Mouse (Mus musculus): ENCODE results near the gene Klhl26. TPM values are rescaled to one million over a fixed set of nuclear protein-coding genes. Genes with fewer than 3 reads are reported as not detected.

Klhl26 gene
- polyA plus RNA-seq, 1 experiment from 2014 or later: 35.0 TPM

DNA sequence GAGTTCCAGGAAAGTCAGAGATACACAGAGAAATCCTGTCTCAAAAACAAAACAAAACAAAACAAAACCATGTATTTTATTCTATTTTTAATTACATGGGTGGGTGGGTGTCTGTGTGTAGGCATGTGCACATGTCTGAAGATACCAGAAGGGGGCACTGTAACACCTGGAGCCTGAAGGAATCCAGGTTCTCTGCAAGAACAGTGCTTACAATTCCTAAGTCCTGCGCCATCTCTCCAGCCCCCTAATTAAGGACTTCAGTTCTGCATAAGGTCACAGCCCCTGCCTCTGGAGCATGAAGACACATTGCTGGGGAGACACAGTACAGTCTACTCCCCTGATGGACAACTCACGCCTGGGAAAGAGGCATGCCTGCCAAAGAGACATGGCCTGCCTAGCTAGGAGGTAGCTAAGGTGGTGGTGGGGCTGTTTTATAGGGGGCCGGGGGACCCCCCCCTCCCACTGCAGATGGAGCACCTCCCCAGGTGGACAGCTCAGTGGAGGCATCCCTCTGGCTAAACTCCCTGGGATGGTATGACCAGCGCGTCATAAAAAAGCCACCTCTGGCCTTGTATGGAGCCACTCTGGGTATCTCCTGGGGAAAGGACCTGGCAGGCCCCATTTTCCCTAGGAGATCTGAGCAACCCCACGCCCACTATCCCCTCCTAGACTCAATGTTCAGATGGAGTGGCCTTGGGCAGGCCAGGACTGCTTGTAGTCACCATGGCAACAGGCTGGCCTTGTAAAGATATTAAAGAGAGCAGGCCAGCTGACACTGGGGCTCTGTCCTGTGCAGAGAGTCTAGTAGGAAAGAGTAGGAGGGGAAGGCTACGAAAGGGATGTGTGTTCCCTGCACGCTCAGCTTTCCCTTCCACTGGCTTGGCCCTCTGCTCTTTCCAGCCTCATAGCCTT is 61.0 kb downstream of the Klhl26 start:
- H3K9ac ChIP-seq (replicated peaks): no peak overlapping the region
- WGBS: 56% methylated on average over 8 of the region's 8 CpGs
- peak; percentile 50 for ATAC-seq (ENCODE audit: low FRiP score)
- no peak overlapping the region for H3K4me3 ChIP-seq (replicated peaks)
- peaks cover 39% of the 10 kb centered on the region for H3K4me1 ChIP-seq
- no peaks in the 10 kb centered on the region for H3K9me3 ChIP-seq (replicated peaks)
- H3K27ac ChIP-seq (replicated peaks): 0 out of 2 replicates have a peak overlapping the region, but pooled peaks have one; percentile 15
- peaks cover 7% of the 10 kb centered on the region; the same call in 1 of the 2 replicates for H3K36me3 ChIP-seq
- no peaks in the 10 kb centered on the region for H3K27me3 ChIP-seq (replicated peaks)
- no peak overlapping the region for H3K4me2 ChIP-seq

DNA sequence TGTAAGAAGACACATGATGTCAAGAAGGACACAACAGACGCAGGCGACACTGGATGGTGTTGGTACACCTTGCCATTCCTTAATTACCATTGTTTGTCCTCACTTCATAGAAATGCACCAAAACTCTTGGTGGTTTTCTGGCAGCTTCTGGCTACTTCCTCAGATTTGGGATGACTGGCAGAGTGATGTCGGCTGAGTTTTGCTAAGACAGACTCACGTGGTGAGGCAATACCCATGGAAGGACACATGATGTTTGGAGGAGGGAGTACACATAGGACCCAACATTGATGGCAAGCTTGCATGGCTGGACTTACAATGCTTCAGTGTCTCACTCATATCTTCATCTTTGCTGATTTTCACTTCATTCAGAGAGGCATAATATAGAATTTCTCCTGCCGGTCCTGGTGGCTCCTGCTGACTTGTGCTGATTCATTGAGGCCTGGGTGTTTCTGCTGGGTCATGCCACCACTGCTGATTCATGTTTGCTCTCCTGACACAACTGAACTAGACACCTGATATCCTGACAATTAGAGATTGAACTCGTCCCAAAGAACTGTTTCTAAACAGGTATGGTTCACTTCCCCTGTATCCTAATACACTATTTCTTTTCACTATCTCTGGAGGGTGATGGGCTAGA is 62.3 kb downstream of the Klhl26 start:
- WGBS: 97% methylated on average over 6 of the region's 6 CpGs
- Histone ChIP-seq H3K27me3 (replicated peaks) (no peaks in the 10 kb centered on the region), H3K9ac (replicated peaks) (no peak overlapping the region), H3K27ac (replicated peaks) (no peak overlapping the region), H3K36me3 (peaks cover 7% of the 10 kb centered on the region; the same call in 1 of the 2 replicates), H3K4me1 (peaks cover 46% of the 10 kb centered on the region), H3K9me3 (replicated peaks) (no peaks in the 10 kb centered on the region), H3K4me3 (replicated peaks) (no peak overlapping the region), H3K4me2 (no peak overlapping the region)
- no peak for ATAC-seq (ENCODE audit: low FRiP score)

DNA sequence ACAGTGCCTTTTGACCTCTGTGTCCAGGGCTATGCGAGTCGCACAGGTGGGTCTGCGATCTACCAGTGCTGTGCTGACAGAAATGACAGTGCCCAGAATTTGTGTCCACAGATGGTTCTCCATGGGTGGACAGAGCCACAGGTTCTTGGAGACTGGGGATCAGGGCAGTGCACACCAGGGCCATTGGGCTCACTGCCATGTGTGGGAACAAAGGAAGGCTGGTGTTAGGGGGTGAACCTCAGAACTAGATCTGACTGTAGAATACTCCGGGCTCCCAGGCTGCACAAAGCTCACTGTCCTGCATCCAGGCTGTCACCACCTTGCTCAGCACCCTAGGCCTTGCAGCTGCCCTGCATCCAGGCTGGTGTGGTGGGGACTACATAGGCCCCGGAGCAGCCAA is 66.5 kb downstream of the Klhl26 start:
- WGBS: 95% methylated on average over 5 of the region's 5 CpGs
- Histone ChIP-seq H3K4me1 (peaks cover 34% of the 10 kb centered on the region), H3K4me3 (replicated peaks) (no peak overlapping the region), H3K4me2 (no peak overlapping the region), H3K36me3 (peaks cover 7% of the 10 kb centered on the region; the same call in 1 of the 2 replicates), H3K27ac (replicated peaks) (0 out of 2 replicates have a peak overlapping the region, but pooled peaks have one; percentile 18), H3K9ac (replicated peaks) (no peak overlapping the region), H3K9me3 (replicated peaks) (no peaks in the 10 kb centered on the region), H3K27me3 (replicated peaks) (no peaks in the 10 kb centered on the region)
- no peak for ATAC-seq (ENCODE audit: low FRiP score)

DNA sequence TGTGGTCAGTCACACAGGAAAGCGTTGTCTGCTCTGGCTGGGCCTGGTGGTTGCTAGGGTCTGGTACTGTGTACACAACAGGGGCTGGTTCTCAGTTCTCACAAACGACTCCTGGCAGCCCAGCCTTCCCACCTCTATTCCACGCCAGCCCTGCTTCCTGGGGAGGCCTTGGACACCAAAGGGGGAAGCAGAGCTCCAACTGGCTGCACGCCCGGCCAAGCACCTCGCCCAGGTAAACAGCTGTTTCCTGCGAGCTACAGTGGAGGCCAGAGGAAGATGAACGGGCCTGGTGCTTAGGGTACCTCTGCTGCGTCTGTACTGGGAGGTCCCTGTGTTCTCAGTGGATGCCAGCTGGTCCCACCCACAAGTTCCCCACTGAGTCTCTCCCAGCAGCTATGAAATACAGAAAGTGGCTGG is 67.3 kb downstream of the Klhl26 start:
- H3K4me3 ChIP-seq (replicated peaks): no peak overlapping the region
- ATAC-seq (ENCODE audit: low FRiP score): peak; percentile 29; the same call in 1 of the 2 replicates
- peak overlapping the region; percentile 56 for H3K27ac ChIP-seq (replicated peaks)
- no peaks in the 10 kb centered on the region for H3K9me3 ChIP-seq (replicated peaks)
- H3K36me3 ChIP-seq: peaks cover 12% of the 10 kb centered on the region
- no peak overlapping the region for H3K9ac ChIP-seq (replicated peaks)
- peaks cover 34% of the 10 kb centered on the region for H3K4me1 ChIP-seq
- WGBS: 51% methylated on average over 9 of the region's 9 CpGs
- no peak overlapping the region for H3K4me2 ChIP-seq
- no peaks in the 10 kb centered on the region for H3K27me3 ChIP-seq (replicated peaks)

DNA sequence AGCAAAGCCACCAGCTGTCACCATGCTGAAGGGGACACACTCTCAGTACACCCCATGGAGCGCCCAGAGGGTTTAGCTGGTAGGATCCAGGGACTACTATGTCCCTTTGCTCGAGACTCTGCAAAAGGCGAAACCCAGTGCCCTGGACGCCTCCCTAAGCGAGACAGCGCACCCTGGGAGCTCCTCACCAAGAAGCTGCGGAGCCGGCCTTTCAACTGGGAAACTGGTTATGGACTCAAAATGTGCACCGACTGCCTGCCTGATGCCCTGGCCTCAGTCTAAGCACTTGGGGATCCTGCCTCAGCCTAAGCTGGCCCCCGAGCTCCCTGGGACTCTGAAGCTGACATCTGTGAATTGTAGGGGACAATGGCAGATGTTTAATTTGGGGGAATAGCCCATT is 67.7 kb downstream of the Klhl26 start:
- H3K9ac ChIP-seq (replicated peaks): no peak overlapping the region
- H3K4me3 ChIP-seq (replicated peaks): no peak overlapping the region
- no peaks in the 10 kb centered on the region for H3K27me3 ChIP-seq (replicated peaks)
- peaks cover 34% of the 10 kb centered on the region for H3K4me1 ChIP-seq
- peaks cover 16% of the 10 kb centered on the region for H3K36me3 ChIP-seq
- 60% methylated on average over 10 of the region's 10 CpGs for WGBS
- H3K4me2 ChIP-seq: no peak overlapping the region
- H3K9me3 ChIP-seq (replicated peaks): no peaks in the 10 kb centered on the region
- ATAC-seq (ENCODE audit: low FRiP score): no peak
- H3K27ac ChIP-seq (replicated peaks): peak overlapping the region; percentile 56

DNA sequence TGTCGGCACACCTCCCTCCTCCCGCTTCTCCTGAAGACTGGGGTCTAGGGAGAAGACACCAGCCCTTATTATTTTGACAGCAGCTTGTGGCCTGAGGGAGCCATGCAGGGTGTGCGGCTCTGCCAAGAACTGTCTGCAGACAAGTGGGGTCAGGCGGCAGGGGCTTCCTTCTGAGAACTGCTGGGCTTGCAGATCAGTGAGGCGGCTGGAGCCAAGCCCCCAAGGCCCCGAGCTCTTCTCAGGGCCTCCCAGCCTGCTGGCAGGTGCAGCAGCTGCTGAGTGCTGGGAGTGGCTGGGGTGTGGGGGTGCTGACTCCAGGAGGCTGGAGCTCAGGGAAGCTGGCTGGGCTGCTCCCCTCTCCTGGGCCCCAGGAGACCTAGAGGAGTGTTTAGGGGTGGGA is 68.5 kb downstream of the Klhl26 start:
- peaks cover 16% of the 10 kb centered on the region for H3K36me3 ChIP-seq
- H3K4me3 ChIP-seq (replicated peaks): no peak overlapping the region
- ATAC-seq (ENCODE audit: low FRiP score): peak; percentile 51; the same call in 1 of the 2 replicates
- H3K4me1 ChIP-seq: peaks cover 34% of the 10 kb centered on the region
- H3K9me3 ChIP-seq (replicated peaks): no peaks in the 10 kb centered on the region
- H3K27ac ChIP-seq (replicated peaks): peak overlapping the region; percentile 56
- no peak overlapping the region; the same call in 1 of the 2 replicates for H3K4me2 ChIP-seq
- WGBS: 20% methylated on average over 6 of the region's 6 CpGs
- H3K27me3 ChIP-seq (replicated peaks): no peaks in the 10 kb centered on the region
- H3K9ac ChIP-seq (replicated peaks): no peak overlapping the region; the same call in 1 of the 2 replicates

DNA sequence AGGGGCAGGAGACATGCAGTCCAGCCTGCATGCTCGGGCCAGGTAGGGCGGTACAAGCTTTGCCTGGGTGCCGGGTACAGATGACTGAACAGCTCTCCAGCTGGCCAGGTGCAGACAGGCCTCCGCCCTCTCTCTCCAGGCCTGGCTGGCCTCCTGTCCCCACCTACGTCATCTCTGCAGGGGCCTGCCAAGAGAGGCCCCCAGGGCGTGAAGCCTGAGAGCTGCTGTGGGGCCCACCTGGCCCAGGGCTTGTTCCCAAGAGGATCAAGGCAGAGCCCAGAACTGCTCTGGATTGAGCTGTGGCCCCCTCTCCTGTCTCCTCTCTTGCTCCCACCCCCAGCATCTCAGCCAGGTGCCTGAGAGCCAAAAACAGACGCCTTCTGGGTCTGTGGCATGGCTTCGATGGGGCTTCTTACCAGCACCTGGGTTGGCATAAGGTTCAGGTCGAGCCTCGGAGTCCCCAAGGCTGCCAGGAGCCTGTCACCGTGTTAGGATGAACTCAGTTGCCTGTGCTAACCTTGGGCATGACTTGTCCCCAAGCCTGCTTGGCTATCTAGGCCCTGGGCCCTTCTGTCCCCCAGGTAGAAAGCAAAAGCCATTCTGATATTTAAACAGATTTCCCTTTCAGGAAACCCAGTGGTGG is 70.2 kb downstream of the Klhl26 start:
- Histone ChIP-seq H3K27me3 (replicated peaks) (no peaks in the 10 kb centered on the region), H3K4me3 (replicated peaks) (no peak overlapping the region), H3K27ac (replicated peaks) (no peak overlapping the region), H3K4me2 (no peak overlapping the region), H3K36me3 (peaks cover 21% of the 10 kb centered on the region), H3K4me1 (peaks cover 34% of the 10 kb centered on the region), H3K9ac (replicated peaks) (no peak overlapping the region), H3K9me3 (replicated peaks) (no peaks in the 10 kb centered on the region)
- 85% methylated on average over 11 of the region's 11 CpGs for WGBS
- ATAC-seq (ENCODE audit: low FRiP score): no peak

DNA sequence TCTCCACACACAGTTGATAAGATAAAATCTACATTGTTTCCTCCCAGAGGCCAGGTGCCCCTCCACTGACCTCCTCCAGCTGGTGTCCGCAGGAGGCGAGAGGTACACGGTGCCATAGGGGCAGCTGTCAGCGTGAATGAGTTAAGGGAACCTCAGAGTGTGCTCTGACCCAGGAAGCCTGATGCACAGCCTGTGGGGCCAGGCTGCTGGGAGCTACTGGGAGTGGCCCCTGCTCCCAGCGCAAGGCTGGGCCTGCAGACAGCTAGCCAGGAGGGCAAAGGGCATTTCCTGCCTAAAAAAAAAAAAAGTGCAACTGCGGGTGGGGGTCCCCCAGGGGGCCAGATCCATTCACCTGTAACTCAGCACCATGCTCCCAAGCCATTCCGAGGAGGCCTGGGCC is 71.6 kb downstream of the Klhl26 start:
- H3K9me3 ChIP-seq (replicated peaks): no peaks in the 10 kb centered on the region
- H3K4me3 ChIP-seq (replicated peaks): no peak overlapping the region
- WGBS: 62% methylated on average over 7 of the region's 7 CpGs
- no peak for ATAC-seq (ENCODE audit: low FRiP score)
- no peak overlapping the region for H3K9ac ChIP-seq (replicated peaks)
- H3K27ac ChIP-seq (replicated peaks): no peak overlapping the region
- H3K4me1 ChIP-seq: peaks cover 29% of the 10 kb centered on the region
- no peak overlapping the region for H3K4me2 ChIP-seq
- no peaks in the 10 kb centered on the region for H3K27me3 ChIP-seq (replicated peaks)
- H3K36me3 ChIP-seq: peaks cover 29% of the 10 kb centered on the region

DNA sequence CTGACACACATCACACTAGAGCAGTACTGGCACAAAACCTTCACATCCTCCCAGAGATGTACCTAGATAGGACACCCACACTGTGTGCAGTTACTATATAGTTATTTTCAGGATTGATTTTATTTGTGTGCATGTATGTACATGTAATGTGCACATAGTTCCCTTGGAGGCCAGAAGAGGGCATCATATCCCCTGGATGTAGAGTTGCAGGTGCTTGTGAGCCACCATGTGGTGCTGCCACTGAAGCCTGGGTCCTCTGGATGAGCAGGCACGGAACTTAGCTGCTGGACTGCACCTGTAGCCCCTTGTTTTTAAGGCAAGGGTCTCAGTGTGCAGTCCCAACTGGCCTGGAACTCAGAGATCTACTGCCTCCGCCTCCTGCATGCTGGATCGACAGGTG is 72.6 kb downstream of the Klhl26 start:
- Histone ChIP-seq H3K27me3 (replicated peaks) (no peaks in the 10 kb centered on the region), H3K9ac (replicated peaks) (no peak overlapping the region), H3K4me2 (no peak overlapping the region), H3K4me1 (peaks cover 23% of the 10 kb centered on the region), H3K36me3 (peaks cover 34% of the 10 kb centered on the region), H3K4me3 (replicated peaks) (no peak overlapping the region), H3K9me3 (replicated peaks) (no peaks in the 10 kb centered on the region), H3K27ac (replicated peaks) (no peak overlapping the region)
- no peak for ATAC-seq (ENCODE audit: low FRiP score)
- WGBS: 94% methylated on average over 3 of the region's 3 CpGs

Data from neural tube, embryonic 15.5 days (tissue).